Mouse (Mus musculus) lung, embryonic 14.5 days (tissue): ENCODE results near the gene Icam5. TPM values are rescaled to one million over a fixed set of nuclear protein-coding genes. Genes with fewer than 3 reads are reported as not detected.

Experiments used
- ATAC-seq: fragments of 200-750 bp; cut with Nextera tagmentation; 2 replicates; pipeline ENCODE4 v1.8.0; 2017; ENCODE audit warnings: mild to moderate bottlenecking, moderate TSS enrichment, moderate library complexity; ENCODE audit not compliant: insufficient read depth
- DNase-seq: peaks from one replicate; pipeline ENCODE4 v3.0.0-alpha.2; 2015
- H3K27ac ChIP-seq: fragments of 300-500 bp; sonication (generic); 2 replicates; pipeline ENCODE4 v1.5.1; 2014; ENCODE audit warnings: low read depth, mild to moderate bottlenecking, moderate library complexity
- H3K27me3 ChIP-seq: fragments of 300-500 bp; sonication (generic); 2 replicates; pipeline ENCODE4 v1.6.1; 2014; ENCODE audit warnings: low read length, control low read depth; ENCODE audit not compliant: insufficient read depth
- H3K36me3 ChIP-seq: fragments of 300-500 bp; sonication (generic); 2 replicates; pipeline ENCODE4 v1.6.1; 2014; ENCODE audit warnings: control low read depth; ENCODE audit not compliant: insufficient read depth
- H3K4me1 ChIP-seq: fragments of 300-500 bp; sonication (generic); 2 replicates; pipeline ENCODE4 v1.6.1; 2014; ENCODE audit warnings: antibody characterized with exemption, control low read depth; ENCODE audit not compliant: insufficient read depth
- H3K4me2 ChIP-seq: fragments of 300-500 bp; sonication (generic); 2 replicates; pipeline ENCODE4 v1.6.1; 2014; ENCODE audit warnings: mild to moderate bottlenecking
- H3K4me3 ChIP-seq: fragments of 300-500 bp; sonication (generic); 2 replicates; pipeline ENCODE4 v1.5.1; 2014; ENCODE audit warnings: low read depth, low read length
- H3K9ac ChIP-seq: fragments of 300-500 bp; sonication (generic); 2 replicates; pipeline ENCODE4 v1.6.1; 2014
- H3K9me3 ChIP-seq: fragments of 300-500 bp; sonication (generic); 2 replicates; pipeline ENCODE4 v1.6.1; 2016; ENCODE audit warnings: low read depth, low read length, control low read depth
- CTCF ChIP-seq: IDR thresholded peaks from 2 replicates; pipeline ENCODE4 v1.5.1; 2016; ENCODE audit warnings: antibody characterized with exemption, low read depth
- WGBS: fragments of 180-500 bp; shearing (Covaris S2); extraction: QIAGEN DNeasy Blood & Tissue Kit; methylation state at CpG from one replicate; pipeline ENCODE4 v1.1.7; 2014; 5-methylcytosine and 5-hydroxymethylcytosine counted together
- polyA plus RNA-seq: library from polyadenylated mRNA; unstranded; fragments of >200 nt; fragmentation: Nextera tagmentation; extraction: Ambion mirVana; gene quantifications from 2 replicates; pipeline ENCODE4 v1.2.1, GENCODE M21; 2014

Gene Icam5
- polyA plus RNA-seq, 1 experiment from 2014 or later, result 0.09 TPM

DNA sequence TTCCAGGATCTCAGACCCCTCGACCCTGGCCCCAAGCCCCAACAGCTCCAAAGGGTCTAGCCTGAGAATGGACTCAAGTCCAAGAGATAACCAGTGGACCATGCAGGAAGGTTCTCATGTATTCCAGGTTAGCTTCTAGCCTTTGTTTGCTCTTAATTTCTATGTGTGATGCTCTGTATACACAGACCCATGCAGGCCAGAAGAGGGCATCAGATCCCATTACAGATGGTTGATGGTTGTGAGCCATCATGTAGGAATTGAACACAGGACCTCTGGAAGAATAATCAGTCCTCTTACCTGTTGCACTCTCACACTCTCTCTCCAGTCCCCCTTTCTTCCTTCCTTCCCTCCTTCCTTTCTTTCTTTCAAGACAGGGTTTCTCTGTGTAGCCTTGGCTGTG is 19.5 kb upstream of the Icam5 start:
- Histone ChIP-seq H3K36me3 (peaks cover 19% of the 10 kb centered on the region), H3K27ac (peak overlapping the region; percentile 59), H3K9me3 (no peaks in the 10 kb centered on the region), H3K27me3 (peaks cover 26% of the 10 kb centered on the region), H3K4me2 (0 out of 2 replicates have a peak overlapping the region, but pooled peaks have one; percentile 4), H3K4me1 (peaks cover 3% of the 10 kb centered on the region; the same call in 1 of the 2 replicates), H3K9ac (no peak overlapping the region), H3K4me3 (no peak overlapping the region)
- WGBS, result 29% methylated on average over 1 of the region's 1 CpGs
- no peak for DNase-seq
- ATAC-seq, result no peak
- peak; percentile 32 for TF ChIP-seq CTCF

DNA sequence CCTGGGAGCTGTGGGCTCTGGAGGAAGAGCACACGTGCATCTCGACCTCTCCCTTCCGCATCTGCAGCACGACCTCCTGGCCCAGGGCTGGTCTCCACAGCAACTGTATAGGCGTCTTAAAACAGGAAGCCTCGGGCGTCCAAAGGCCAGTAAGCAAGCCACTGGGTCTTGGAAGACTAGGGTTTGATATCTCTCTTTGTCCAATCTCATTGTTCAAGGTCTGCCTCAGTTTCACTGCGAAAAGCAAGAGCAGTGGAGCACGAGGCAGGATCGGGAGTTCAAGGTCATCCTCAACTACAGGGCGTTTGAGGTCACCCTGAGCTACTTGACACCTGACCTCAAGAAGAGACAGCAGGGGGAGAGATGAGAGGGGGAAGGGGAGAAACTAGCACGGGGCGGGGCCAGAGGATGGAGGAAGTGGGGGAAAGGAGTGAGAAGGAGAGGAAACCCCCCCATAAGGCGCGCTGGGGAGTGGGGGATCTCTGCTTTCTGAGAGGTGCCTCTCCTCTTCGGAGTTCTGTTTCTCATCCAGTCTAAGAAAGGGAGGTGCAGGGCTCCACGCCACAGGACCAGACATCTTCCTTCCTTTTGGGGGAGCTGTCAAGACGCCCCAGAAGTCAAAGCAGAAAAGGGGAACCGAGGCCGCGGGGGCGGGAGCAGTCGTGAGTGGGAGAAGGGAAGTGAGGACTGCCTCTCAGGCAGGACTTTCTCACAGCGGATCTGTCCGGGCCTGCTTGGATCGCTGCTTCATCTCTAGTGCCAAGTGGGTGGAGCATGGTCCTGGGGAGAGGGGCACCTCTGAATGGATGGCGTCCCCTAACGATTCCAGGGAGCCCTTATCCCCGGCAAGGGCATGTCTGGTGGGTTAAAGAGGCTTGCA is 16.9 kb upstream of the Icam5 start:
- Histone ChIP-seq H3K36me3 (no peaks in the 10 kb centered on the region), H3K27me3 (peaks cover 35% of the 10 kb centered on the region), H3K9me3 (no peaks in the 10 kb centered on the region), H3K4me3 (peak overlapping the region; percentile 42), H3K27ac (peak overlapping the region; percentile 36), H3K4me1 (peaks cover 3% of the 10 kb centered on the region; the same call in 1 of the 2 replicates), H3K4me2 (peak overlapping the region; percentile 72), H3K9ac (peak overlapping the region; percentile 42; the same call in 1 of the 2 replicates)
- peak; percentile 35; the same call in 1 of the 2 replicates for ATAC-seq
- WGBS, result 3% methylated on average over 29 of the region's 29 CpGs
- TF ChIP-seq CTCF, result no peak
- DNase-seq, result peak; percentile 62

DNA sequence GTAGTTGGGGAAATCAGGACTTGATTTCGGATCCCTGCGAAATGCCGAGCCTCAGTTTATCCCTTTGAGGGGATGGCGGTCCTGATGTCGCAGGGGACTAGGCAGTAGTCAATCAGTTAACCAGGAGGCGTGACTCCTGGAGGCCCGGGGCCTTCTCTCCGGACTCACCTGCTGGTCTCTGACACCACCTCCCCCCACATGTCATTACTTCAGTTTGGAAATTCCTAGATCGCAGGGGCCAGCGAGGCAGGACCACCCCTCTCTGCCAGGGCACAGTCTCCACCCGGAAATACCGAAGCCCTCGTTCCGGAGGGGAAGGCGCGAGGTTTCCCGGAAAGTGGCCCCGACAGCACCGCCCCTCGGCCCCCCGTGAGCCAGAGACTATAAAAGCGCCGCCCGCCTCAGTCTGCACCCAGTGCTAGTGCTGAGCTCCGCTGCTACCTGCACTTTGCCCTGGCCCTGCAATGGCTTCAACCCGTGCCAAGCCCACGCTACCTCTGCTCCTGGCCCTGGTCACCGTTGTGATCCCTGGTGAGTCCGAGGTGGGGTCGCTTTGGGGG is 16.2 kb upstream of the Icam5 start, which contains the start of gene Icam1:
Gene Icam1, plus strand, starts transcription at position 415 of the 560 bp plus-strand sequence.
- Histone ChIP-seq H3K4me1 (peaks cover 3% of the 10 kb centered on the region; the same call in 1 of the 2 replicates), H3K36me3 (0 out of 2 replicates have a peak, but pooled peaks cover 4% of the 10 kb centered on the region), H3K27ac (peak within 1 kb of the TSS; percentile 36), H3K4me2 (peak within 1 kb of the TSS; percentile 72), H3K9ac (peak within 1 kb of the TSS; percentile 42), H3K9me3 (no peaks in the 10 kb centered on the region), H3K27me3 (peaks cover 35% of the 10 kb centered on the region), H3K4me3 (peak within 1 kb of the TSS; percentile 42)
- DNase-seq (peak; percentile 69), ATAC-seq (peak; percentile 48)
- no peak for TF ChIP-seq CTCF
- WGBS, result under 1% methylated on average over 30 of the region's 30 CpGs

DNA sequence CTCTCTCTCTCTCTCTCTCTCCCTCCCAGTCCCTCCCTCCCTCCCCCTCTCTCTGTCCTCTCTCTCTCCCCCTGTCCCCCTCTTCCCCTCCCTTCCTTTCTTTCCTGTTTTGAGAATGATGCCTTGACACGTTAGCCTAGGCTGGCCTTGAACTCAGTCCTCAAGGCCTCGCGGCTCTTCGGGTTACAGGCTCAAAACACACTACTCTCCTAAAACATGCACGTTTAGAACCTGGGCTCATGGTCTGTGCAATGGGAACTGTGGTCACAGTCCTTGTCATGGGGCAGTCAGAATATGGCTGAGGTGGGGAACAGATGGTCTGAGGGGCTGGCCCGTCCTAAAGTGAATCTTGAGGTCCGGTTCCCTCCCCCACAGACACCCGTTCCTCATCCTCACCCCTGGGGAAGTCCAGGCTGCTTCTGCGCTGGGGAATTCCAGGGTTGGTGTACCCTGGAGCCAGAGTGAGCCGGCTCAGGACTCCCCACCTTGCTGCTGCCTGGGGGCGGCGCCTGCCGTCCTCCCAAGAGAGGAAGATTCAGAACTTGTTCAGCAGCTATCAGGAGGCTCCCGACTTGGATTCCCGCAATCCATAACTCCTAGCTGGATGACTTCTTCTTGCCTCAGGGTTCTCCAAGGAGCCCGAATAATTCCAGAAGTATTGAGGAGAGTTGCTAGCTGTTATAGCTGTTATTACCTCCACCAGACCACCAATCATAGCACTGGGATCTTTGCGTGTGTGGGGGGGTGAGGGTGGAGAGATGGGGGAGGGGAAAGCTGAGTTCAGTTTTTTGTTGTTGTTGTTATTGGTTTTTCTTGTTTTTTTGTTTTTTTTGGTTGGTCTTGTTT is 15.3 kb upstream of the Icam5 start:
- H3K27ac ChIP-seq, result no peak overlapping the region
- 5% methylated on average over 17 of the region's 17 CpGs for WGBS
- no peak for ATAC-seq

DNA sequence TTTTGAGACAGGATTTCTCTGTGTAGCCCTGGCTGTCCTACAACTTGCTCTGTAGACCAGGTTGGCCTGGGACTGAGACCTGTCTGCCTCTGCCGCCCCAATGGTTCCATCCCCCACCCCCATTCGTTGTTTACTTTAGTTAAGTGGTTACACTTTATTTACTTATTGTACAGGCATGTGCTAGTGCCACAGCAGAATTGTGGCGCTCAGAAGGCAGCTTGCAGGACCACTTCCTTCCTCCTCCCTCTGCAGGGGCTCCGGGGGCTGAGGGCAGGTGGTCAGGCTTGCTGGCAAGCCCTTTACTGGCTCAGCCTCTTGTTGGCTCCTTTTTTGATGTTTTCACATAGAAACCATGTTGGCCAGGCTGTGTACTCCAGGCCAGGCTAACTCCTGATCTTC is 14.7 kb upstream of the Icam5 start:
- Histone ChIP-seq H3K4me1 (peaks cover 3% of the 10 kb centered on the region; the same call in 1 of the 2 replicates), H3K27me3 (peaks cover 35% of the 10 kb centered on the region), H3K27ac (no peak overlapping the region), H3K36me3 (0 out of 2 replicates have a peak, but pooled peaks cover 4% of the 10 kb centered on the region), H3K4me2 (peak overlapping the region; percentile 72), H3K9me3 (no peaks in the 10 kb centered on the region), H3K4me3 (peak overlapping the region; percentile 42), H3K9ac (no peak overlapping the region)
- DNase-seq (no peak), ATAC-seq (no peak)
- WGBS, result 27% methylated on average over 4 of the region's 4 CpGs
- TF ChIP-seq CTCF, result no peak

More for the DNA sequence above, 15.3 kb upstream of the Icam5 start:
- Histone ChIP-seq H3K4me2 (peak overlapping the region; percentile 72), H3K36me3 (0 out of 2 replicates have a peak, but pooled peaks cover 4% of the 10 kb centered on the region), H3K27me3 (peaks cover 35% of the 10 kb centered on the region), H3K9ac (peak overlapping the region; percentile 42; the same call in 1 of the 2 replicates), H3K4me1 (peaks cover 3% of the 10 kb centered on the region; the same call in 1 of the 2 replicates), H3K4me3 (peak overlapping the region; percentile 42), H3K9me3 (no peaks in the 10 kb centered on the region)
- no peak for TF ChIP-seq CTCF
- DNase-seq, result no peak

DNA sequence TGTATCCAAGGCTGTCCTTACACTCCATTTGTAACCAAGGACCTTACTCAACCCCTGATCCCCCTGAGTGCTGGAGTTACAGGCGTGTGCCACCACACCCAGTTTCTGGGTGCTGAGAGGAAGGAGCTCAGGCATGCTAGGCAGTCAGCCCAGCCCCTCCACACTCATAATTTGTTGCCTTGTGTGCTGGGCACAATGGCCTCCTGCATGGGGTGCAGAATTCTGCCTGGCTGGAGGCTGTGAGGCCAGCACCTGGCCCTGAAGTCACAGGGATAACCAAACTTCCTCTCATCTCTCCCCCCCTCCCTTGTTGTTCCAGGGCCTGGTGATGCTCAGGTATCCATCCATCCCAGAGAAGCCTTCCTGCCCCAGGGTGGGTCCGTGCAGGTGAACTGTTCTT is 13.3 kb upstream of the Icam5 start:
- Histone ChIP-seq H3K27ac (no peak overlapping the region), H3K27me3 (peaks cover 35% of the 10 kb centered on the region)

More for the DNA sequence above, 13.3 kb upstream of the Icam5 start:
- no peak for TF ChIP-seq CTCF
- Histone ChIP-seq H3K9me3 (no peaks in the 10 kb centered on the region), H3K4me3 (no peak overlapping the region), H3K9ac (no peak overlapping the region), H3K4me2 (no peak overlapping the region), H3K36me3 (0 out of 2 replicates have a peak, but pooled peaks cover 4% of the 10 kb centered on the region), H3K4me1 (peaks cover 3% of the 10 kb centered on the region; the same call in 1 of the 2 replicates)
- ATAC-seq, result no peak
- 74% methylated on average over 2 of the region's 2 CpGs for WGBS
- no peak for DNase-seq
